Mouse (Mus musculus): ENCODE measurements around the gene Tent5d. TPM values are rescaled to one million over a fixed set of nuclear protein-coding genes. Genes with fewer than 3 reads are reported as not detected.

Gene Tent5d
- polyA plus RNA-seq, 1 experiment: not detected

DNA sequence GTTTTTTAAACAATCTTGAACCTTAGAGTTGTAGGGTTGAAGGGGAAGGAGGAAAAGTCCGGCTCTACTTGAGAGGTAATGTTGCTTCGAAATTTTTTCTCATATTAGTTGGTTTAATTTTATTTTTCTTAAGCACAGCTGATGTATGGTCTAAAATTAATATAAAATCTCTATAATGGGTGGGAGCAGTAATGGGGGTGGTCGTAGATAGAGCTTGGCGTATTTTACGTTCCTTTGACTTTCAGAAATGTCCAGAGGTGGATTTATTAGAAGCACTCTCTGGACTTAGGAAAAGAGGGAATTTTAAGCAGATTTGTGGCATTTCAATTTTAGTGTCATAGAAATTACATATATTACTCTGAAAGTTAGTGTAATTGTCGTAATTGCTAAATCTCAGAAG is 24.3 kb downstream of the Tent5d start:
- no peaks in the 10 kb centered on the region; the same call in 1 of the 2 replicates for H3K4me1 ChIP-seq (ENCODE audit: control insufficient read depth, insufficient read depth, low read length)
- TF ChIP-seq CTCF (IDR thresholded peaks at IDR 0.05; ENCODE audit: insufficient read depth, low read length) (no peak), POLR2A (IDR thresholded peaks at IDR 0.05; ENCODE audit: borderline replicate concordance, extremely low read depth, low read depth, low read length) (no peak)
- H3K4me3 ChIP-seq (replicated peaks; ENCODE audit: extremely low read depth, low read depth, low read length): no peak overlapping the region
- 82% methylated on average over 6 of the region's 6 CpGs for WGBS
- no peak for DNase-seq

DNA sequence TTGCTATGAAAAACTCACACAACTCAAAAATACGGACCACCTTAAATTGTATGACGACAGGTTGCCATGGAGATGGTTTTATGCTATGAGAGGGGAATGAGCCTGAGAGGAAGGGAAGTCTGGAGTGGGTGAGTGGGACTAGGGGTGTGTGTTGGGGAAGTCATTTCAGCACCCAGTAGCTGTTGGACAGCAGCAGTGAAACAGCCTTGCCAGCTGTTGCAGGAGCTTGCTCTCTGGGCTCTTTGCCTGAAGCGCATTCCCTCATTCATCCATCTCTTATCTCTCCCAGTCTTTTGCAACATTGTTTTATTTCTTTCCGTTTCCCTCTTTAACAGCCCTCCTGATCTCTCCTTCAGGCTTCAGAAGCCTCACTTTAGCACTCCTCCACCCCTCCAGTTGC is 65.8 kb downstream of the Tent5d start:
- Histone ChIP-seq H3K4me1 (ENCODE audit: control insufficient read depth, insufficient read depth, low read length) (no peaks in the 10 kb centered on the region), H3K4me3 (replicated peaks; ENCODE audit: extremely low read depth, low read depth, low read length) (no peak overlapping the region)
- DNase-seq: no peak
- TF ChIP-seq POLR2A (IDR thresholded peaks at IDR 0.05; ENCODE audit: borderline replicate concordance, extremely low read depth, low read depth, low read length): no peak
- TF ChIP-seq CTCF (IDR thresholded peaks at IDR 0.05; ENCODE audit: insufficient read depth, low read length): no peak
- WGBS: 31% methylated on average over 4 of the region's 4 CpGs

Other genes starting within 250 kb of the Tent5d start
- not detected in 2 replicates for gene Tbx22, start 124.6 kb upstream of the Tent5d start, polyA plus RNA-seq (2012; rRNA removed)
- gene 2610002M06Rik, start 23.7 kb downstream of the Tent5d start, polyA plus RNA-seq (2012; rRNA removed): 1.9 and 3.3 TPM in 2 replicates
- not detected in 2 replicates for gene Gm732, start 155.9 kb downstream of the Tent5d start, polyA plus RNA-seq (2012; rRNA removed)

Measured in lung, adult 2 months (tissue).